Mouse (Mus musculus): ENCODE data around the gene Olfr549. TPM values are rescaled to one million over a fixed set of nuclear protein-coding genes. Genes with fewer than 3 reads are reported as not detected.

Olfr549 gene
- polyA plus RNA-seq, 1 experiment from 2014 or later = not detected

- no peak overlapping the region for H3K4me2 ChIP-seq (replicated peaks; ENCODE audit: low read depth, low read length)
- DNase-seq (ENCODE audit: low spot score) (no peak), ATAC-seq (ENCODE audit: low FRiP score) (no peak)
- H3K4me1 ChIP-seq (replicated peaks; ENCODE audit: control insufficient read depth, insufficient read depth, low read length) = no peaks in the 10 kb centered on the region
- no peak overlapping the region for H3K27ac ChIP-seq (ENCODE audit: low read depth, low read length)
- no peaks in the 10 kb centered on the region for H3K36me3 ChIP-seq (ENCODE audit: control insufficient read depth, insufficient read depth, low read length)
- no peaks in the 10 kb centered on the region for H3K9me3 ChIP-seq (ENCODE audit: control insufficient read depth, low read length)
- no peak overlapping the region for H3K4me3 ChIP-seq (ENCODE audit: low read depth, low read length)
- 92% methylated on average over 4 of the region's 4 CpGs for WGBS
- H3K27me3 ChIP-seq (ENCODE audit: control insufficient read depth, insufficient read depth, low read length) = no peaks in the 10 kb centered on the region
- H3K9ac ChIP-seq (ENCODE audit: low read depth, low read length) = no peak overlapping the region
Measured at GRCm38 (mm10) chr7:102566219-102566618, 16.5 kb downstream of the Olfr549 start.

- no peak within 1 kb of the TSS for H3K4me3 ChIP-seq (ENCODE audit: low read depth, low read length)
- no peaks in the 10 kb centered on the region for H3K4me1 ChIP-seq (replicated peaks; ENCODE audit: control insufficient read depth, insufficient read depth, low read length)
- H3K36me3 ChIP-seq (ENCODE audit: control insufficient read depth, insufficient read depth, low read length) = no peaks in the 10 kb centered on the region
- no peak within 1 kb of the TSS for H3K4me2 ChIP-seq (replicated peaks; ENCODE audit: low read depth, low read length)
- no peaks in the 10 kb centered on the region for H3K27me3 ChIP-seq (ENCODE audit: control insufficient read depth, insufficient read depth, low read length)
- H3K9ac ChIP-seq (ENCODE audit: low read depth, low read length) = no peak within 1 kb of the TSS
- 95% methylated on average over 8 of the region's 8 CpGs for WGBS
- no peaks in the 10 kb centered on the region for H3K9me3 ChIP-seq (ENCODE audit: control insufficient read depth, low read length)
- DNase-seq (ENCODE audit: low spot score) (no peak), ATAC-seq (ENCODE audit: low FRiP score) (no peak)
- no peak within 1 kb of the TSS for H3K27ac ChIP-seq (ENCODE audit: low read depth, low read length)
Measured at GRCm38 (mm10) chr7:102571142-102571541, 21.5 kb downstream of the Olfr549 start, which contains the start of gene Olfr550. Gene Olfr550, plus strand, starts transcription at chr7:102571442.

- H3K4me2 ChIP-seq (replicated peaks; ENCODE audit: low read depth, low read length) = no peak overlapping the region
- WGBS = 77% methylated on average over 3 of the region's 3 CpGs
- no peak overlapping the region for H3K27ac ChIP-seq (ENCODE audit: low read depth, low read length)
- peak; percentile 18 for DNase-seq (ENCODE audit: low spot score)
- H3K9me3 ChIP-seq (ENCODE audit: control insufficient read depth, low read length) = no peaks in the 10 kb centered on the region
- no peaks in the 10 kb centered on the region for H3K27me3 ChIP-seq (ENCODE audit: control insufficient read depth, insufficient read depth, low read length)
- H3K4me3 ChIP-seq (ENCODE audit: low read depth, low read length) = no peak overlapping the region
- no peak overlapping the region for H3K9ac ChIP-seq (ENCODE audit: low read depth, low read length)
- peak; percentile 22; the same call in 1 of the 2 replicates for ATAC-seq (ENCODE audit: low FRiP score)
- no peaks in the 10 kb centered on the region for H3K4me1 ChIP-seq (replicated peaks; ENCODE audit: control insufficient read depth, insufficient read depth, low read length)
- H3K36me3 ChIP-seq (ENCODE audit: control insufficient read depth, insufficient read depth, low read length) = no peaks in the 10 kb centered on the region
Measured at GRCm38 (mm10) chr7:102573174-102573830, 23.6 kb downstream of the Olfr549 start.

- DNase-seq (ENCODE audit: low spot score) = no peak
- H3K9ac ChIP-seq (ENCODE audit: low read depth, low read length) = no peak overlapping the region
- H3K27ac ChIP-seq (ENCODE audit: low read depth, low read length) = no peak overlapping the region
- no peak overlapping the region for H3K4me2 ChIP-seq (replicated peaks; ENCODE audit: low read depth, low read length)
- WGBS = 77% methylated on average over 6 of the region's 6 CpGs
- no peaks in the 10 kb centered on the region for H3K4me1 ChIP-seq (replicated peaks; ENCODE audit: control insufficient read depth, insufficient read depth, low read length)
- ATAC-seq (ENCODE audit: low FRiP score) = no peak
- H3K9me3 ChIP-seq (ENCODE audit: control insufficient read depth, low read length) = no peaks in the 10 kb centered on the region
- H3K36me3 ChIP-seq (ENCODE audit: control insufficient read depth, insufficient read depth, low read length) = no peaks in the 10 kb centered on the region
- H3K27me3 ChIP-seq (ENCODE audit: control insufficient read depth, insufficient read depth, low read length) = no peaks in the 10 kb centered on the region
- no peak overlapping the region for H3K4me3 ChIP-seq (ENCODE audit: low read depth, low read length)
Measured at GRCm38 (mm10) chr7:102575998-102576397, 26.3 kb downstream of the Olfr549 start.

GRCm38 (mm10) chr7:102591786-102592185 is 42.1 kb downstream of the Olfr549 start, which contains the start of gene Olfr551:
Gene Olfr551, minus strand, starts transcription at chr7:102591886.
- no peak within 1 kb of the TSS for H3K9ac ChIP-seq (ENCODE audit: low read depth, low read length)
- no peaks in the 10 kb centered on the region for H3K9me3 ChIP-seq (ENCODE audit: control insufficient read depth, low read length)
- WGBS = 94% methylated on average over 3 of the region's 3 CpGs
- no peak for ATAC-seq (ENCODE audit: low FRiP score)
- H3K4me2 ChIP-seq (replicated peaks; ENCODE audit: low read depth, low read length) = no peak within 1 kb of the TSS
- DNase-seq (ENCODE audit: low spot score) = no peak
- no peaks in the 10 kb centered on the region for H3K27me3 ChIP-seq (ENCODE audit: control insufficient read depth, insufficient read depth, low read length)
- H3K27ac ChIP-seq (ENCODE audit: low read depth, low read length) = no peak within 1 kb of the TSS
- no peaks in the 10 kb centered on the region for H3K4me1 ChIP-seq (replicated peaks; ENCODE audit: control insufficient read depth, insufficient read depth, low read length)
- no peaks in the 10 kb centered on the region for H3K36me3 ChIP-seq (ENCODE audit: control insufficient read depth, insufficient read depth, low read length)
- H3K4me3 ChIP-seq (ENCODE audit: low read depth, low read length) = no peak within 1 kb of the TSS

DNA sequence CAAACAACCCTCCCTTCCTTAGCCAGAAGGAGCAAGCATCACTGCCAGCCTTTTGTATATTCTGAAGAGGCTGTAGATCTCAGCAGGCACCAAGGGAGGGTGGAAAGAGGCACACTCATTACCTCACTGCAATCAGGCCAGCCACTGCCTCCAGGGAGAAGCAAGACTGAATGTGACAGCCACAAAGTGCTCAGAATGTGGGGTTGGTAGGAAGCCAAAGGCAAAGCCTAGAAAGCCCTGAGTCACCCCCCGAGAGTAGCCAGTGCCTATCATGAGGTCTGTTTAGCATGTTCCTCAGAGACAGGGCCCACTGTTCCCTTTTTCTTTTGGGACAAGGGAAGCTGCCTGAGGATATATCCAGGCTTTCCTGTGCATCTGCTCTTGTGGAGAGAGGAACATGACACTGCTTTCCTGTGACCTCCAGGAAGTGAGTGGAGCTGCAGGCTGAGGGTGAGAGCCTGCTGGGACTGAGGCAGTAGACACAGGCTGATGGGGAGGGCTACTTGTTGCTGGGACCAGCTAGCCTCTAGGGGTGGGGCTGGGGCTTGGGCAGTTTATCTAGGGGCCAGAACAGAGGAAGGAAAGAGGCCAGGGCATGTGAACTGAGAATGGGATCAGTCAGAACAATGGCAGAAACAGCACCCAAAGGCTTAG is 47.8 kb downstream of the Olfr549 start, which contains the start of gene Olfr552:
Gene Olfr552, plus strand, starts transcription at position 393 of the 654 bp plus-strand sequence.
- Histone ChIP-seq H3K4me3 (ENCODE audit: low read depth, low read length) (no peak within 1 kb of the TSS), H3K27ac (ENCODE audit: low read depth, low read length) (no peak within 1 kb of the TSS), H3K9me3 (ENCODE audit: control insufficient read depth, low read length) (no peaks in the 10 kb centered on the region), H3K9ac (ENCODE audit: low read depth, low read length) (no peak within 1 kb of the TSS), H3K27me3 (ENCODE audit: control insufficient read depth, insufficient read depth, low read length) (no peaks in the 10 kb centered on the region), H3K4me1 (replicated peaks; ENCODE audit: control insufficient read depth, insufficient read depth, low read length) (no peaks in the 10 kb centered on the region), H3K36me3 (ENCODE audit: control insufficient read depth, insufficient read depth, low read length) (no peaks in the 10 kb centered on the region), H3K4me2 (replicated peaks; ENCODE audit: low read depth, low read length) (no peak within 1 kb of the TSS)
- DNase-seq (ENCODE audit: low spot score) (no peak), ATAC-seq (ENCODE audit: low FRiP score) (no peak)
- 88% methylated on average over 1 of the region's 1 CpGs for WGBS

Other genes starting within 250 kb of the Olfr549 start
- gene Rrm1, start 108.2 kb upstream of the Olfr549 start, polyA plus RNA-seq (2014; fragmentation: Nextera tagmentation; extraction: Ambion mirVana) = 189 and 213 TPM in 2 replicates
- gene Olfr543, start 68.2 kb upstream of the Olfr549 start, polyA plus RNA-seq (2014; fragmentation: Nextera tagmentation; extraction: Ambion mirVana) = 0.31 and 1.1 TPM in 2 replicates
- gene Olfr544, start 61.6 kb upstream of the Olfr549 start, polyA plus RNA-seq (2014; fragmentation: Nextera tagmentation; extraction: Ambion mirVana) = 0.08 and 0.23 TPM in 2 replicates
- gene Olfr545, start 50.3 kb upstream of the Olfr549 start, polyA plus RNA-seq (2014; fragmentation: Nextera tagmentation; extraction: Ambion mirVana) = not detected in 2 replicates
- gene Olfr547, start 15.1 kb upstream of the Olfr549 start, polyA plus RNA-seq (2014; fragmentation: Nextera tagmentation; extraction: Ambion mirVana) = not detected in 2 replicates
- not detected in 2 replicates for gene Olfr548-ps1, start 9.0 kb upstream of the Olfr549 start, polyA plus RNA-seq (2014; fragmentation: Nextera tagmentation; extraction: Ambion mirVana)
- 0.32 and 1.1 TPM in 2 replicates for gene Trim21, start 15.6 kb downstream of the Olfr549 start, polyA plus RNA-seq (2014; fragmentation: Nextera tagmentation; extraction: Ambion mirVana)
- gene Olfr550, start 21.6 kb downstream of the Olfr549 start, polyA plus RNA-seq (2014; fragmentation: Nextera tagmentation; extraction: Ambion mirVana) = not detected in 2 replicates
- not detected in 2 replicates for gene Olfr551, start 42.0 kb downstream of the Olfr549 start, polyA plus RNA-seq (2014; fragmentation: Nextera tagmentation; extraction: Ambion mirVana)
- gene Olfr552, start 47.9 kb downstream of the Olfr549 start, polyA plus RNA-seq (2014; fragmentation: Nextera tagmentation; extraction: Ambion mirVana) = not detected in 2 replicates
- gene Olfr553, start 68.3 kb downstream of the Olfr549 start, polyA plus RNA-seq (2014; fragmentation: Nextera tagmentation; extraction: Ambion mirVana) = not detected in 2 replicates
- gene Olfr554, start 88.6 kb downstream of the Olfr549 start, polyA plus RNA-seq (2014; fragmentation: Nextera tagmentation; extraction: Ambion mirVana) = not detected in 2 replicates
- gene Olfr555, start 109.0 kb downstream of the Olfr549 start, polyA plus RNA-seq (2014; fragmentation: Nextera tagmentation; extraction: Ambion mirVana) = not detected in 2 replicates
- not detected in 2 replicates for gene Olfr556, start 115.0 kb downstream of the Olfr549 start, polyA plus RNA-seq (2014; fragmentation: Nextera tagmentation; extraction: Ambion mirVana)
- gene Trim68, start 137.5 kb downstream of the Olfr549 start, polyA plus RNA-seq (2014; fragmentation: Nextera tagmentation; extraction: Ambion mirVana) = 9.3 and 9.5 TPM in 2 replicates
- gene Olfr557, start 146.0 kb downstream of the Olfr549 start, polyA plus RNA-seq (2014; fragmentation: Nextera tagmentation; extraction: Ambion mirVana) = not detected in 2 replicates
- 0.15 TPM in 1 of 2 replicates, not detected in the other for gene Olfr558, start 152.3 kb downstream of the Olfr549 start, polyA plus RNA-seq (2014; fragmentation: Nextera tagmentation; extraction: Ambion mirVana)
- gene Olfr33, start 169.2 kb downstream of the Olfr549 start, polyA plus RNA-seq (2014; fragmentation: Nextera tagmentation; extraction: Ambion mirVana) = not detected in 2 replicates
- gene Olfr559, start 177.6 kb downstream of the Olfr549 start, polyA plus RNA-seq (2014; fragmentation: Nextera tagmentation; extraction: Ambion mirVana) = not detected in 2 replicates
- gene Olfr560, start 209.5 kb downstream of the Olfr549 start, polyA plus RNA-seq (2014; fragmentation: Nextera tagmentation; extraction: Ambion mirVana) = not detected in 2 replicates
- 0.14 TPM in 1 of 2 replicates, not detected in the other for gene Olfr78, start 209.6 kb downstream of the Olfr549 start, polyA plus RNA-seq (2014; fragmentation: Nextera tagmentation; extraction: Ambion mirVana)
- gene Olfr561, start 221.4 kb downstream of the Olfr549 start, polyA plus RNA-seq (2014; fragmentation: Nextera tagmentation; extraction: Ambion mirVana) = not detected in 2 replicates

Measured in hindbrain, embryonic 11.5 days (tissue).